Mouse (Mus musculus) stomach, postnatal 0 days (tissue): ENCODE data around the gene Cdca5.

Source experiments
- CTCF ChIP-seq: IDR thresholded peaks from 2 replicates; pipeline ENCODE4 v1.5.1; 2016; ENCODE audit warnings: antibody characterized with exemption, low read depth, mild to moderate bottlenecking, moderate library complexity
- EP300 ChIP-seq: optimal IDR thresholded peaks from 2 replicates; pipeline ENCODE3; 2016; ENCODE audit warnings: antibody characterized with exemption

GRCm38 (mm10) chr19:6117346-6117985 is 32.7 kb downstream of the Cdca5 start:
- TF ChIP-seq CTCF (no peak), EP300 (no peak)
